Mouse (Mus musculus) adrenal gland, adult 18-20 months (tissue): ENCODE measurements around the gene Magi2. TPM values are rescaled to one million over a fixed set of nuclear protein-coding genes. Genes with fewer than 3 reads are reported as not detected.

Experiments used
- DNase-seq, 2 experiments: peaks; one replicate each; pipeline ENCODE4 v3.0.0; 2021 to 2022; ENCODE audit warnings: low spot score in 2 of 2
- total RNA-seq, 2 experiments: library from RNA; stranded (reverse); gene quantifications; 1 replicate in 1 of 2; 2 replicates in 1 of 2; pipeline ENCODE4 v1.2.3; 2021

The Magi2 gene
- total RNA-seq, 2 experiments from 2014 or later: 7.2 to 11.8 TPM

GRCm38 (mm10) chr5:20634046-20634769 is 1407.4 kb downstream of the Magi2 start:
- no peak for DNase-seq

- no peak for DNase-seq
Observed at GRCm38 (mm10) chr5:20634822-20635221, 1408.0 kb downstream of the Magi2 start.

- no peak for DNase-seq
Observed at GRCm38 (mm10) chr5:20637300-20637989, 1410.6 kb downstream of the Magi2 start.

GRCm38 (mm10) chr5:20642196-20642595 is 1415.4 kb downstream of the Magi2 start:
- DNase-seq: no peak

GRCm38 (mm10) chr5:20643741-20644140 is 1416.9 kb downstream of the Magi2 start:
- DNase-seq: no peak

GRCm38 (mm10) chr5:20646947-20647346 is 1420.1 kb downstream of the Magi2 start:
- DNase-seq: no peak

- DNase-seq: no peak
Observed at GRCm38 (mm10) chr5:20653425-20654185, 1426.8 kb downstream of the Magi2 start.

- no peak for DNase-seq
Observed at GRCm38 (mm10) chr5:20654766-20655472, 1428.1 kb downstream of the Magi2 start.

GRCm38 (mm10) chr5:20657056-20657455 is 1430.2 kb downstream of the Magi2 start:
- DNase-seq: no peak

GRCm38 (mm10) chr5:20667601-20668000 is 1440.8 kb downstream of the Magi2 start:
- DNase-seq: no peak

- DNase-seq: no peak
Observed at GRCm38 (mm10) chr5:20668736-20669355, 1442.0 kb downstream of the Magi2 start.

- no peak for DNase-seq
Observed at GRCm38 (mm10) chr5:20669456-20669855, 1442.6 kb downstream of the Magi2 start.

GRCm38 (mm10) chr5:20671826-20672225 is 1445.0 kb downstream of the Magi2 start:
- no peak for DNase-seq

- no peak for DNase-seq
Observed at GRCm38 (mm10) chr5:20674523-20674922, 1447.7 kb downstream of the Magi2 start.

- no peak for DNase-seq
Observed at GRCm38 (mm10) chr5:20675163-20675665, 1448.4 kb downstream of the Magi2 start.

- DNase-seq: no peak
Observed at GRCm38 (mm10) chr5:20676193-20676871, 1449.5 kb downstream of the Magi2 start.

GRCm38 (mm10) chr5:20677246-20677645 is 1450.4 kb downstream of the Magi2 start:
- no peak for DNase-seq

GRCm38 (mm10) chr5:20678573-20678972 is 1451.7 kb downstream of the Magi2 start:
- DNase-seq: no peak

GRCm38 (mm10) chr5:20679920-20680319 is 1453.1 kb downstream of the Magi2 start:
- no peak for DNase-seq
